Mouse (Mus musculus): ENCODE measurements at regions not wholly inside any gene's neighbourhood (a gene's known extent, or its start where the extent isn't known, plus 50 kb on each side); places are given as distances from the start of the nearest gene placed in this dataset.

- TF ChIP-seq GATA1 (IDR thresholded peaks at IDR 0.05; ENCODE audit: borderline replicate concordance, low read length): no peak
- no peak for TF ChIP-seq FLI1 (IDR thresholded peaks at IDR 0.05; ENCODE audit: low read length)
Observed at GRCm38 (mm10) chr16:86888421-86888820, 465.6 kb upstream of the N6amt1 start.
